Mouse (Mus musculus) olfactory bulb, adult 2 months (tissue): ENCODE data around the gene Chn2.

Experiments used
- CTCF ChIP-seq: fragments of 200-500 bp; IDR thresholded peaks from 2 replicates; pipeline ENCODE4 v1.5.1; 2012; ENCODE audit warnings: low read depth, mild to moderate bottlenecking, low read length, moderate library complexity; ENCODE audit not compliant: insufficient read depth
- POLR2A ChIP-seq: fragments of 200-500 bp; IDR thresholded peaks from 2 replicates; pipeline ENCODE4 v1.6.1; 2012; ENCODE audit warnings: mild to moderate bottlenecking, low read depth, low read length, moderate library complexity; ENCODE audit not compliant: insufficient read depth

DNA sequence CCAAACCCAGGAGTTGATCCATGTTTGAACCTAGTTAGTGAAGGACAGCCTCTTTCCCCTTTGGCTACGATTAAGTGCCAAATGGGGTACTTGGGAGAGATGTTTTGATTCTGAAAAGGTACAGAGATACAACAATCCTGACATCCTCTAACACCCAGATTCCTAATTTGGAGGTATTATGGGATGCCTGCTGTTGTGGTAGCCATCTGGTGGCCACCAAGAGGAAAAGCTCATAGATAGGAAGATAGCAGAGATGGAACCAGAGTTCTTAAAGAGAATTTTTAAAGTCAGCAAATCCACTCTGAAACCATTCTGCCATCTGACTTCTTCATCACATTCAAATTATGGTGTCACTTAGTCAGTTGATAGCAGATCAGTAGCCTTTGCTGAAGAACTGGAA, 27.2 kb upstream of the Chn2 start:
- TF ChIP-seq CTCF (no peak), POLR2A (no peak)
